Mouse (Mus musculus): ENCODE results near the gene Prr5.

GRCm38 (mm10) chr15:84658655-84659054 is 10.8 kb upstream of the Prr5 start:
- TF ChIP-seq POLR2A (IDR thresholded peaks at IDR 0.05; ENCODE audit: low read depth, low read length) (no peak), CTCF (conservative IDR thresholded peaks at IDR 0.05; ENCODE audit: insufficient read depth, insufficient read length, low read depth, low read length) (no peak)
